In the genomic region with DNA sequence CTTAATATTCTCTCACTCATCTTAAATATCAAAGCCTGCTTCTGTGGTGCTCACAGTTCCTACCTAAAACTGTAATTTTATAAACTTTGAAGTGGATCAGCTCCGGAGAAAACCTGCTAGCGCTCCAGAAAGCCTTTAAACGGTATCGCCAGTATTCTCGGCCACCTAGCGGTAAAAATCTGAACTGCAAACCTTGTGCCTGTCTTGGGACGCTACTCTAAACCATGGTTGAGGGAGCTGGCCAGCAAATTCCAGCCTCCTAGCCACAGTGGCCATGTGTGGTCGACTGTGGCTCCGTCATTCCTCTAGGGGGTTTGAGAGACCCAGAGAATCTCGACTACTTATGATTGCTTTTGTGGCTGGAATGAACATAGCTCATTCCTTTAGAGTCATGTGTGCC, we compare ENCODE assay signal across 9 mouse cellular contexts. TPM values are rescaled to one million over a fixed set of nuclear protein-coding genes. Genes with fewer than 3 reads are reported as not detected.
DNase-seq lines count a peak whose midpoint lies in the region; ATAC-seq and TF ChIP-seq lines count a peak whose summit lies in the region.
"Had no signal": no experiment of that assay in that cellular context is flagged by ENCODE, and none has a peak within 500 bp of the region (broad histone marks: within the 10 kb centered on the region; RNA-seq: fewer than 3 reads in every experiment).

No protein-coding gene starts in this region.

- no peak overlapping the region for H3K9ac ChIP-seq in ES-E14 (ENCODE audit: insufficient read depth, low read depth, low read length, poor library complexity, severe bottlenecking)
- H3K9ac ChIP-seq in forebrain, embryonic 12.5 days: no peak overlapping the region
- H3K9ac ChIP-seq: limb, embryonic 15.5 days had no signal

- no peaks in the 10 kb centered on the region; a peak in 1 of 4 replicates for H3K4me1 ChIP-seq in ES-E14 (ENCODE audit: control insufficient read depth in 2 of 2, insufficient read depth in 2 of 2, low read length in 2 of 2, poor library complexity in 1 of 2)
- H3K4me1 ChIP-seq in forebrain, embryonic 12.5 days: no peaks in the 10 kb centered on the region
- H3K4me1 ChIP-seq: limb, embryonic 15.5 days had no signal

- in situ Hi-C loops in ES-E14 (cut with MboI; ENCODE audit: low sequenced_read_pairs in 2 of 2, unreplicated experiment in 2 of 2): no loop called here

- no peaks in the 10 kb centered on the region for H3K9me3 ChIP-seq in ES-E14 (ENCODE audit: control insufficient read depth, insufficient read depth, low read depth, low read length)
- H3K9me3 ChIP-seq in forebrain, embryonic 12.5 days: no peaks in the 10 kb centered on the region
- H3K9me3 ChIP-seq: limb, embryonic 15.5 days had no signal

- no peaks in the 10 kb centered on the region for H3K27me3 ChIP-seq in forebrain, embryonic 12.5 days

- intact Hi-C loops in heart, postnatal 36 days (cut with DNase I): loop anchor here (5.0 to 10.0 kb wide), 2 partner anchors 109 to 128 kb away; no protein-coding TSS in a partner anchor

- H3K36me3 ChIP-seq in ES-E14 (ENCODE audit: control insufficient read depth, insufficient read depth, low read length, poor library complexity, severe bottlenecking): no peaks in the 10 kb centered on the region
- peaks cover 5% of the 10 kb centered on the region; the same call in 1 of the 2 replicates for H3K36me3 ChIP-seq in forebrain, embryonic 12.5 days (replicated peaks)

- H3K27ac ChIP-seq in ES-E14 (ENCODE audit: insufficient read depth, low read depth, low read length, poor library complexity, severe bottlenecking): no peak overlapping the region
- no peak overlapping the region for H3K27ac ChIP-seq in forebrain, embryonic 12.5 days
- H3K27ac ChIP-seq: limb, embryonic 15.5 days had no signal

- no peak overlapping the region for H3K4me2 ChIP-seq in forebrain, embryonic 12.5 days
- H3K4me2 ChIP-seq: limb, embryonic 15.5 days had no signal

- H3K4me3 ChIP-seq in ES-E14 (ENCODE audit: insufficient read depth in 1 of 2, low read depth in 1 of 2, low read length in 2 of 2, poor library complexity in 1 of 2, severe bottlenecking in 1 of 2): no peak overlapping the region
- H3K4me3 ChIP-seq in forebrain, embryonic 12.5 days (replicated peaks): no peak overlapping the region
- H3K4me3 ChIP-seq: limb, embryonic 15.5 days had no signal

- 12% methylated on average over 10 of the region's 10 CpGs for WGBS in forebrain, embryonic 12.5 days

- ATAC-seq in forebrain, embryonic 12.5 days (ENCODE audit: low FRiP score): peak; percentile 76; the same call in 1 of the 2 replicates

- DNase-seq in ES-E14 (ENCODE audit: low read depth, low spot score): peak; percentile 83
- peak; percentile 36 for DNase-seq in c-Kit-negative CD71-positive TER-119-positive erythroid progenitor cells, embryonic 14.5 days (ENCODE audit: low read depth, low spot score)
- peak; percentile 84 to 92 for DNase-seq in heart, postnatal 36 days
- DNase-seq in layer of hippocampus, adult 9-11 months: peak; percentile 42
- peak; percentile 92 for DNase-seq in lung, postnatal 10 days
- peak; percentile 72 for DNase-seq in ovary, postnatal 36 days (ENCODE audit: low spot score)
- DNase-seq in thymus, postnatal 36 days: peak; percentile 58 to 72

TF ChIP-seq in ES-E14, 5 proteins besides CTCF, POLR2A, EP300 and RAD21:
- no peak for TF ChIP-seq HCFC1 (IDR thresholded peaks at IDR 0.05; ENCODE audit: borderline replicate concordance, insufficient read depth, low read length)
- peak; percentile 65 for TF ChIP-seq ZC3H11A (IDR thresholded peaks at IDR 0.05; ENCODE audit: borderline replicate concordance, low read depth, low read length)

RNA-seq across cellular contexts. Expression of gene Klhl42, which starts 25.4 kb away (rescaled TPM):
- total RNA-seq in ES-E14 (2012; rRNA removed): 9.1 and 16.4 TPM in 2 replicates
- polyA plus RNA-seq in forebrain, embryonic 12.5 days (2016; fragmentation: Nextera tagmentation; extraction: Ambion mirVana): 6.7 and 7.3 TPM in 2 replicates
- total RNA-seq in heart, postnatal 36 days (2021): 1 to 10 TPM; 5.7 to 6.9 TPM

RNA-seq across cellular contexts. Expression of gene Mansc4, which starts 29.7 kb away (rescaled TPM):
- 0.80 and 1.5 TPM in 2 replicates for total RNA-seq in ES-E14 (2012; rRNA removed)
- 0.41 and 0.68 TPM in 2 replicates for polyA plus RNA-seq in forebrain, embryonic 12.5 days (2016; fragmentation: Nextera tagmentation; extraction: Ambion mirVana)
- not detected for total RNA-seq in heart, postnatal 36 days (2021)

Comparison
In these comparisons a context has a peak if more than half of its experiments do, and no peak if none do; other contexts are left out.
1. DNase-seq: peak in every context shown above with its lines; median percentile 92 in lung, postnatal 10 days; 88 in heart, postnatal 36 days; 83 in ES-E14; 72 in ovary, postnatal 36 days; 65 in thymus, postnatal 36 days; 42 in layer of hippocampus, adult 9-11 months; 36 in c-Kit-negative CD71-positive TER-119-positive erythroid progenitor cells, embryonic 14.5 days.